Mouse (Mus musculus) spleen, adult 2 months (tissue): ENCODE results near the gene Dera.

ENCODE experiments used
- CTCF ChIP-seq: fragments of 200-500 bp; IDR thresholded peaks from 2 replicates; pipeline ENCODE4 v1.5.1; 2011; ENCODE audit warnings: mild to moderate bottlenecking, inconsistent platforms; ENCODE audit not compliant: insufficient read depth, insufficient read length, insufficient replicate concordance; ENCODE audit errors: extremely low read depth
- POLR2A ChIP-seq: fragments of 200-500 bp; IDR thresholded peaks from 2 replicates; pipeline ENCODE4 v1.6.1; 2011; ENCODE audit warnings: low read depth, low read length, inconsistent platforms

DNA sequence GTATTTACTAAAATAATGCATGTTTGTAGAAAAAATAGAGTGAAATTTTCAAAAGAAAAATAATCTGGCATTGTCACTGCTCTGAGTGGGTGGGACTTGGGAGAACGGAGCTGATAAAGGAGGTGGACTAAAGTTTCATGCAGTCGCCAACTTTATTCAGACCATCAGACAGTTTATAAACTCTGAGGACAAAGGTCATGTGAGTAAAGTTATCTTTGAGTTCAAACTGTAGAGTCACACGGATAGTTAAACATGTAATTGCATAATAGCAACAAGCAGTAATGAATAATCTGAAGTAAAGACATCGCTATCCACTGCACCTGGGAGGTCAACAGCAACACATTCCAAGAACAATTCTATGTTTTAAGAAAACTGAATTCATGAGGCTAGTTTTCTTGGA lies 9.6 kb upstream of the Dera start:
- TF ChIP-seq CTCF (no peak), POLR2A (no peak)
